Mouse (Mus musculus) spleen, embryonic (tissue): ENCODE data around the gene Ksr2.

Experiments used
- CTCF ChIA-PET: fragments of 350-600 bp; sonication (Branson Sonifier 250); formaldehyde crosslinking; loops from one replicate; lab custom pipeline; 2022; lab: Charles Lee

Gene Ksr2

GRCm38 (mm10) chr5:117481162-117481561 lies 67.4 kb downstream of the Ksr2 start:
- CTCF ChIA-PET, result no interaction called here

- CTCF ChIA-PET, result no interaction called here
These were observed 67.8 kb downstream of the Ksr2 start for GRCm38 (mm10) chr5:117481586-117481985.

- CTCF ChIA-PET, result no interaction called here
These were observed 68.2 kb downstream of the Ksr2 start for GRCm38 (mm10) chr5:117482013-117482412.

DNA sequence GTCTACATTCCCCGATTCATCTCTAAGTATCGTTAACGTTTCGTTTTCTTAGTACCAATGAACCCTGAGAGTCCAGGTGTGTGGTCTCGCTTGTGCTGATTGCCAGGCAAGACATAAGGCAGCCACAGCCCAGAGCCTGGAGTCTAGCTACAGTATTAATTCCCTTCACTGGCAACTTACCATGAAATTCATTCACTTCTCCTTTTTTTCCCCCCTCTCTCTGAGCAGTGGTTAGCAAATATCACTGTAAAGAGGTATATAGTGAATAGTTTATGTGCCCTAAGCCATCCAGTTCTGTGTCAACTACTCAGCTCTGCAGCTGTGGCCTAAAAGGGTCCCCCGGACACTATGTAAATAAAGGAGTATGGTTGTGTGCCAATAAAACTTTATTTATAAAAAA lies 71.6 kb downstream of the Ksr2 start:
- CTCF ChIA-PET, result no interaction called here

DNA sequence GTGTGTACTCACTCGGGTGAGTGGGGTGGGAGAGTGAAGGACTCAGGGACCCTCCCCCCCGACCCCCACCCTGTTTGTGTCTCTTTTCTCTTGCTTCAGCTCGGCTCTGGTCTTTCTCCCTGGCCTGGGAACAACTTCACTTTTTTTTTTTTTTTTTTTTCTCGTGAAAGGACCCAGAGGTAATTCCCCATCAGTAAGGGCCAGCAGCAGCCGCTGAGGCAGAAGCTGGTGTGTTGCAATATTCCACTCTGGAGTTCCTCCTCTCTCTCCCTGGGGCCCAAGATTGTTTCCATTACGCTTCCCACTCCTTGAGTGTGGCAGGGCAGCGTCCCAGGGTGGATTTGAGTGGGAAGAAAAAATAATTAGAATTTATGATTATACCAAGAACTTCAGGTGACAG lies 72.3 kb downstream of the Ksr2 start:
- CTCF ChIA-PET, result interaction anchor here (0.6 kb wide), 1 partner anchor 73 kb away, joined by 7 read pairs; no protein-coding TSS in a partner anchor

- CTCF ChIA-PET, result interaction anchor here (0.5 kb wide), 1 partner anchor 341 kb away, joined by 4 read pairs; no protein-coding TSS in a partner anchor
These were observed 74.4 kb downstream of the Ksr2 start for GRCm38 (mm10) chr5:117488155-117488554.

- CTCF ChIA-PET, result no interaction called here
These were observed 75.0 kb downstream of the Ksr2 start for GRCm38 (mm10) chr5:117488670-117489325.

- CTCF ChIA-PET, result interaction anchor here (0.6 to 0.8 kb wide), 3 partner anchors 180 to 1371 kb away, joined by 3 to 4 read pairs (median 3); no protein-coding TSS in a partner anchor
These were observed 79.4 kb downstream of the Ksr2 start for GRCm38 (mm10) chr5:117492933-117493863.

- CTCF ChIA-PET, result interaction anchor here (0.6 to 0.8 kb wide), 3 partner anchors 181 to 1372 kb away, joined by 3 to 4 read pairs (median 3); no protein-coding TSS in a partner anchor
These were observed 80.1 kb downstream of the Ksr2 start for GRCm38 (mm10) chr5:117493947-117494346.

DNA sequence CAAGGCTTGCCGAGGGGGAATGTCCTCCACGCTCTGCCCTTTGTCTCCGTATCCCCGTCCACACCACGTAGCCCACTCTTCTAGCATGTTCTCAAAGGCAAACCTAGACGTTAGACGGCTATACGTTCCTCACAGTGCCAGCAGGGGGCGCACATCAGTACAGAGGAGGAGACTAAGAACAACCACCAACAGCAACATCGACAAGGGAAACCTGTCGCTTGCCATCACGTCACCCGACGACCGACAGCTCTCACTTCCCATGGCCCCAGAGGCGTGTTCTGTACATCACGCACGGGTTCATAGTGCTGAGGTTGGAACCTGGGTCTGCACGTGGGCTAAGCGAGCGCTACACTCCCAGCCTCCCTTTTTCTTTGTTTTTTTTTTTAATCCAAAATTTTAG lies 83.3 kb downstream of the Ksr2 start:
- CTCF ChIA-PET, result no interaction called here

- CTCF ChIA-PET, result no interaction called here
These were observed 88.8 kb downstream of the Ksr2 start for GRCm38 (mm10) chr5:117502611-117503010.

- CTCF ChIA-PET, result interaction anchor here (1.1 to 1.3 kb wide), 2 partner anchors 10 to 13 kb away, joined by 3 to 6 read pairs; no protein-coding TSS in a partner anchor
These were observed 90.6 kb downstream of the Ksr2 start for GRCm38 (mm10) chr5:117504431-117504830.

- CTCF ChIA-PET, result interaction anchor here (1.1 to 1.3 kb wide), 2 partner anchors 10 to 12 kb away, joined by 3 to 6 read pairs; no protein-coding TSS in a partner anchor
These were observed 91.4 kb downstream of the Ksr2 start for GRCm38 (mm10) chr5:117505204-117505603.

DNA sequence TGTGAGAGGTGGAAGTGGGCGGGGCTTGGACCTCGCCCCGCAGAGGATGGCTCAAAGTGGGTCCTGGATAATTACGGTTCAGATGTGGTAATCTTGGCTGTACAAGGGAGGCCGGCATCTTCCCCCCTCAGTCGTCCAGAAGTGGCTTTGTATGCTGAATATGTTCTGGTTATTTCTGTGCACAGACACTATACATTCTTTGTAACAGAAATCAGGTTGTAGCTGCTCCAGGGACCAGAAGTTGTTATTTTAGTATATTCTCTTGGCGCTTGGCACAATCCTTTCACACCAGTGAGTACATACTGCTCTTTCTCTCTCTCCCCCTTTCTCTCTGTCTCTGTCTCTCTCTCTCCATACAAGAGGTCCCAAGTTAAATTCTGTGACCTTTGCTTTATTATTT lies 92.0 kb downstream of the Ksr2 start:
- CTCF ChIA-PET, result interaction anchor here (1.1 kb wide), 1 partner anchor 11 kb away, joined by 3 read pairs; no protein-coding TSS in a partner anchor

DNA sequence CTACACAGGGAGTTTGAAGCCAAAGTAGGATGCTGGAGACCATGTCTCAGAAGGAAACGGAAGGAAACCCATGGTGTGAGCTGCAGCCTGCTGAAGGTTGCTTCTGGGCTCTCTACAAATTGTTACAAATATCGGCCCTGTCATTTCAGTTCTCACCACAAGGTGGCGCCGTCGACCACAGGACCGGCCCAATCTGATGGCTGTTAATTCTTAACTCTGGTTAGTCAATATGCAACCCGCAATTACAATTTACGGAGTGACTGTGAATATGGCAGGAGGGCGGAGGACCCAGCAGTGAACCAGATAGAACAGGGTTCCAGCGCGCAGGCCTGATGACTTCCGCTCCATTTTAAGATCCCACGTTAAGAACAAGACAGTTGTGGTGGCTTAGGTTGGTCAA lies 92.6 kb downstream of the Ksr2 start:
- CTCF ChIA-PET, result no interaction called here

- CTCF ChIA-PET, result interaction anchor here (0.6 kb wide), 1 partner anchor 1876 kb away, joined by 4 read pairs; no protein-coding TSS in a partner anchor
These were observed 95.9 kb downstream of the Ksr2 start for GRCm38 (mm10) chr5:117509511-117510375.

GRCm38 (mm10) chr5:117510864-117511263 lies 97.1 kb downstream of the Ksr2 start:
- CTCF ChIA-PET, result no interaction called here

DNA sequence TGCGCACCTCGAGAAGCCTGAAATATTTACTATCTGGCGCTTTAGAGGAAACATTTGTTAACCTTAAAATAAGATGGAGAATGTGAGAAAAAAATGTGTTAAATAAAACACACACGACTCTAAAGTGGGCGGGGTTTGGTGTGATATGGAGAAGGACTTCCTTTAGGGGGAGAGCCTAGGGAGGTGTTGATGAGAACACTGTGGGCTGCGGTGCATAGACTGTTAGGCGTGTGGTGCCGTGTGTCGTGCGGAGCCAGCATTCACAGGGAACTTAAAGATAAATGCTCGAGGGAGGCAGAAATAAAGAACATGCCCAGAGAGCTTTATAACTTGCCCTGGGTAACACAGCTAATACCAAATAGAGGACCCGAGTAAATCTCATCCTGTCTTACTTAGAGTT lies 101.6 kb downstream of the Ksr2 start:
- CTCF ChIA-PET, result interaction anchor here (1.1 kb wide), 1 partner anchor 11 kb away, joined by 6 read pairs; no protein-coding TSS in a partner anchor

- CTCF ChIA-PET, result no interaction called here
These were observed 102.1 kb downstream of the Ksr2 start for GRCm38 (mm10) chr5:117515861-117516260.

GRCm38 (mm10) chr5:117516597-117516996 lies 102.8 kb downstream of the Ksr2 start:
- CTCF ChIA-PET, result interaction anchor here (0.6 to 1.2 kb wide), 5 partner anchors 72 to 439 kb away, joined by 3 to 24 read pairs (median 5); no protein-coding TSS in a partner anchor
